Mouse (Mus musculus): Measurements from ENCODE around the gene Icos. TPM values are rescaled to one million over a fixed set of nuclear protein-coding genes. Genes with fewer than 3 reads are reported as not detected.

Gene Icos
- polyA plus RNA-seq, 1 experiment from 2014 or later: 0.13 TPM

DNA sequence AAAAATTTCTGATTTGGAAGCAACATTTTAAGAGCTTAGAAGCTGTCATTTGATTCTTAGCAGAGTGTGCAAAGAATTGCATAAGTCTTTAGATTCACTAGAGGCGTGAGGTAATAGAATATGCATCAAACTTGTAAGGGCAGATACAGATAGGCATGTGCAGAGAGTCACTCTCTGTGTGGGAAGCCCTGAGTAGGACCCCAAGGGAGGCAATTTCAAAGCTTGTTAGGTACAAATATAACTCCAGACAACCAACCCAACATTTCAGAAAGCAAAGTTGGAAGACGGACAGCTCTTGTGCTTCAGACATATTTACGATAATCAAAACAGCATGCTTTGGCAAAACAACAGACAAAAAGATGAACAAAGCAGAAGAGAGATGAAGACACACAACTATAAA lies 22.5 kb upstream of the Icos start:
- no peak overlapping the region for H3K4me2 ChIP-seq (ENCODE audit: low read depth, low read length)
- 97% methylated on average over 3 of the region's 3 CpGs for WGBS
- no peak for ATAC-seq (replicated peaks; ENCODE audit: insufficient number of reproducible peaks, low FRiP score, low TSS enrichment, low read depth)
- no peak overlapping the region for H3K9ac ChIP-seq (replicated peaks; ENCODE audit: low read length)
- no peak overlapping the region for H3K4me3 ChIP-seq (ENCODE audit: low read depth, low read length)
- H3K9me3 ChIP-seq (replicated peaks; ENCODE audit: control insufficient read depth, low read length): no peaks in the 10 kb centered on the region
- H3K27ac ChIP-seq (replicated peaks; ENCODE audit: low read depth, low read length): no peak overlapping the region
- no peaks in the 10 kb centered on the region for H3K27me3 ChIP-seq (ENCODE audit: control insufficient read depth, insufficient read depth, low read length)
- DNase-seq (ENCODE audit: low spot score): no peak
- H3K4me1 ChIP-seq (ENCODE audit: control insufficient read depth, insufficient read depth, low read length): no peaks in the 10 kb centered on the region
- H3K36me3 ChIP-seq (replicated peaks; ENCODE audit: control insufficient read depth, insufficient read depth, low read depth, low read length): no peaks in the 10 kb centered on the region

DNA sequence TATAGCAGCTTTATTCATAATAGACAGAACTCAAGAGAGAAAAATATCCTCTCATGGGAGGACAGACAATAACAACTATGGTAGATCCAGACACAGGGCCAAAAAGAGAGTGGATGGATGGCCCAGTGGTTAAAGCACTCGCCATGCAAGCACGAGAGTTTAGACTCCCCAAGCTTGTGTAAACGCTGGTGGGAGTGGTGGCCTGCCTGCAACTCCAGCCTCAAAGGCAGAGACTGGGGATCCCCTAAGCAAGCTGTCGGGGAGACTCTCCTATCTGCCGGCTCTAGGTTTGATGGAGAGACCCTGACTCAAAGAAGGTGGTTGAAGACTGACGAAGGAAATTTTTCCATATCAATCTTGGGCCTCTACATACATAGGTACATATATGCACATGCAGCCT lies 21.5 kb upstream of the Icos start:
- Histone ChIP-seq H3K4me3 (ENCODE audit: low read depth, low read length) (no peak overlapping the region), H3K9me3 (replicated peaks; ENCODE audit: control insufficient read depth, low read length) (no peaks in the 10 kb centered on the region), H3K4me1 (ENCODE audit: control insufficient read depth, insufficient read depth, low read length) (no peaks in the 10 kb centered on the region), H3K9ac (replicated peaks; ENCODE audit: low read length) (no peak overlapping the region), H3K27ac (replicated peaks; ENCODE audit: low read depth, low read length) (no peak overlapping the region), H3K36me3 (replicated peaks; ENCODE audit: control insufficient read depth, insufficient read depth, low read depth, low read length) (no peaks in the 10 kb centered on the region), H3K4me2 (ENCODE audit: low read depth, low read length) (no peak overlapping the region), H3K27me3 (ENCODE audit: control insufficient read depth, insufficient read depth, low read length) (no peaks in the 10 kb centered on the region)
- DNase-seq (ENCODE audit: low spot score) (no peak), ATAC-seq (replicated peaks; ENCODE audit: insufficient number of reproducible peaks, low FRiP score, low TSS enrichment, low read depth) (no peak)
- 87% methylated on average over 6 of the region's 6 CpGs for WGBS

DNA sequence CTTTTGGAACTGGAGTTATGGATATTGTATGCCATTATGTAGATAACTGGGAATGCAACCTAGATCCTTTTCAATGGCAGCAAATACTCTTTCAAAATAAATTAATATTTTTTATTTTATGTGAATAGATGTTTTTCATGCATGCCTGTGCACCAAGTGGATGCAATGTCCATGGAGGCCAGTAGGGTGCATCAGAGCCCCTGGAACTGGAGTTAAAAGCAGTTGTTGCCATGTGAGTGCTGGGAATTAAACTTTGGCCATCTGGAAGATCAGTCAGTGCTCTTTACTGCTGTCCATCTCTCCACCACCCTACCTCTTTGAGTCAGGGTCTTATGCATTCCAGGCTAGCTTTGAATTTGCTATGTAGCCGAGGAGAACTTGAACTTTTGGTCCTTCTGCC lies 19.4 kb upstream of the Icos start:
- no peak for DNase-seq (ENCODE audit: low spot score)
- Histone ChIP-seq H3K27me3 (ENCODE audit: control insufficient read depth, insufficient read depth, low read length) (no peaks in the 10 kb centered on the region), H3K4me3 (ENCODE audit: low read depth, low read length) (no peak overlapping the region), H3K9ac (replicated peaks; ENCODE audit: low read length) (no peak overlapping the region), H3K4me1 (ENCODE audit: control insufficient read depth, insufficient read depth, low read length) (no peaks in the 10 kb centered on the region), H3K36me3 (replicated peaks; ENCODE audit: control insufficient read depth, insufficient read depth, low read depth, low read length) (no peaks in the 10 kb centered on the region), H3K27ac (replicated peaks; ENCODE audit: low read depth, low read length) (no peak overlapping the region), H3K9me3 (replicated peaks; ENCODE audit: control insufficient read depth, low read length) (no peaks in the 10 kb centered on the region), H3K4me2 (ENCODE audit: low read depth, low read length) (no peak overlapping the region)
- 81% methylated on average over 1 of the region's 1 CpGs for WGBS
- ATAC-seq (replicated peaks; ENCODE audit: insufficient number of reproducible peaks, low FRiP score, low TSS enrichment, low read depth): no peak

- Histone ChIP-seq H3K4me3 (ENCODE audit: low read depth, low read length) (no peak overlapping the region), H3K9me3 (replicated peaks; ENCODE audit: control insufficient read depth, low read length) (no peaks in the 10 kb centered on the region), H3K4me1 (ENCODE audit: control insufficient read depth, insufficient read depth, low read length) (no peaks in the 10 kb centered on the region), H3K9ac (replicated peaks; ENCODE audit: low read length) (no peak overlapping the region), H3K36me3 (replicated peaks; ENCODE audit: control insufficient read depth, insufficient read depth, low read depth, low read length) (no peaks in the 10 kb centered on the region), H3K27ac (replicated peaks; ENCODE audit: low read depth, low read length) (no peak overlapping the region), H3K27me3 (ENCODE audit: control insufficient read depth, insufficient read depth, low read length) (no peaks in the 10 kb centered on the region), H3K4me2 (ENCODE audit: low read depth, low read length) (no peak overlapping the region)
- WGBS: 88% methylated on average over 4 of the region's 4 CpGs
- ATAC-seq (replicated peaks; ENCODE audit: insufficient number of reproducible peaks, low FRiP score, low TSS enrichment, low read depth) (no peak), DNase-seq (ENCODE audit: low spot score) (no peak)
Observed at GRCm38 (mm10) chr1:60959246-60959645, 18.5 kb upstream of the Icos start.

DNA sequence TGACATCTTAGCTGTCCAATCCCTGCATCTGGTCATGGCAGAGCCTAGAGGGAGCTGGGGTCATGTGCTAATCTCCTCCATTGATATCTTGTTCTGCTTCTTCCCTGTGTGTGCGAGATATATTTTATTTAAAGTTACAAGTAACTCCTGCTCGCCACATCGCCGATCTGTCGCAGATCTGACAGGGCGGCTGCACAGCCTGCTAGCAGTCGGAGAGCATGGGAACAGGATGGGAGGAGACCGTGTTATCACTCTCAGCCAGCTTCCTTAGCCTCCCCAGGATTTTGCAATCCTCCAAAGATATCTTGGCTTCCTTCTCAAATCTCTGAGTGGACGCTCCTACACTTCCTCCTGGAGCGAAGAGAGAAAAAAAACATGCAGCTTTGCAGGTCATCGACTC lies 17.3 kb upstream of the Icos start:
- no peak for DNase-seq (ENCODE audit: low spot score)
- ATAC-seq (replicated peaks; ENCODE audit: insufficient number of reproducible peaks, low FRiP score, low TSS enrichment, low read depth): no peak

GRCm38 (mm10) chr1:60961080-60961479 lies 16.6 kb upstream of the Icos start:
- no peak overlapping the region for H3K4me2 ChIP-seq (ENCODE audit: low read depth, low read length)
- no peaks in the 10 kb centered on the region for H3K9me3 ChIP-seq (replicated peaks; ENCODE audit: control insufficient read depth, low read length)
- H3K27me3 ChIP-seq (ENCODE audit: control insufficient read depth, insufficient read depth, low read length): no peaks in the 10 kb centered on the region
- no peak overlapping the region for H3K27ac ChIP-seq (replicated peaks; ENCODE audit: low read depth, low read length)
- H3K9ac ChIP-seq (replicated peaks; ENCODE audit: low read length): no peak overlapping the region
- WGBS: 32% methylated on average over 4 of the region's 4 CpGs
- no peaks in the 10 kb centered on the region for H3K36me3 ChIP-seq (replicated peaks; ENCODE audit: control insufficient read depth, insufficient read depth, low read depth, low read length)
- DNase-seq (ENCODE audit: low spot score) (peak; percentile 77), ATAC-seq (replicated peaks; ENCODE audit: insufficient number of reproducible peaks, low FRiP score, low TSS enrichment, low read depth) (no peak)
- no peaks in the 10 kb centered on the region for H3K4me1 ChIP-seq (ENCODE audit: control insufficient read depth, insufficient read depth, low read length)
- H3K4me3 ChIP-seq (ENCODE audit: low read depth, low read length): no peak overlapping the region

More for the DNA sequence above, 17.3 kb upstream of the Icos start:
- no peak overlapping the region for H3K4me2 ChIP-seq (ENCODE audit: low read depth, low read length)
- no peaks in the 10 kb centered on the region for H3K4me1 ChIP-seq (ENCODE audit: control insufficient read depth, insufficient read depth, low read length)
- H3K4me3 ChIP-seq (ENCODE audit: low read depth, low read length): no peak overlapping the region
- no peaks in the 10 kb centered on the region for H3K9me3 ChIP-seq (replicated peaks; ENCODE audit: control insufficient read depth, low read length)
- no peaks in the 10 kb centered on the region for H3K36me3 ChIP-seq (replicated peaks; ENCODE audit: control insufficient read depth, insufficient read depth, low read depth, low read length)
- no peaks in the 10 kb centered on the region for H3K27me3 ChIP-seq (ENCODE audit: control insufficient read depth, insufficient read depth, low read length)
- H3K9ac ChIP-seq (replicated peaks; ENCODE audit: low read length): no peak overlapping the region
- 86% methylated on average over 11 of the region's 11 CpGs for WGBS
- no peak overlapping the region for H3K27ac ChIP-seq (replicated peaks; ENCODE audit: low read depth, low read length)

DNA sequence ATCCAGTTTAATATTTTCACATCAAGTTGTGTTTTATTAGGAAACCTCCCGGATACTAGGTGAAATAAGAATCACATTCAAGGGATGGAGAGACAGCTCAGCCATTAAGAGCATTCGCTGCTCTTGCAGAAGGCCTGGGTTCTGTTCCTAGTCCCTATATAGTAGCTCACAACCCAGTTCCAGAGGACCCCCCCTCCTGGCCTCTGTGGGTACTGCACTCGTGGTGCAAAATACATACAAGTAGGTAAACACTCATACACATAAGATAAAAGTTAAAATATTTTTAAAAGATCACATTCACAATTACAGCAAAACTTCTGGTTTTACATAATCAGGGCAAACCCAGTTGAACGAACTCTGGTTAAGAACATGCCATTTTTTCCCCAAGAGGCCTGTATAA lies 15.6 kb upstream of the Icos start:
- Histone ChIP-seq H3K4me3 (ENCODE audit: low read depth, low read length) (no peak overlapping the region), H3K36me3 (replicated peaks; ENCODE audit: control insufficient read depth, insufficient read depth, low read depth, low read length) (no peaks in the 10 kb centered on the region), H3K4me1 (ENCODE audit: control insufficient read depth, insufficient read depth, low read length) (no peaks in the 10 kb centered on the region), H3K4me2 (ENCODE audit: low read depth, low read length) (no peak overlapping the region), H3K9me3 (replicated peaks; ENCODE audit: control insufficient read depth, low read length) (no peaks in the 10 kb centered on the region), H3K27ac (replicated peaks; ENCODE audit: low read depth, low read length) (no peak overlapping the region), H3K27me3 (ENCODE audit: control insufficient read depth, insufficient read depth, low read length) (no peaks in the 10 kb centered on the region), H3K9ac (replicated peaks; ENCODE audit: low read length) (no peak overlapping the region)
- ATAC-seq (replicated peaks; ENCODE audit: insufficient number of reproducible peaks, low FRiP score, low TSS enrichment, low read depth) (no peak), DNase-seq (ENCODE audit: low spot score) (no peak)
- WGBS: 89% methylated on average over 4 of the region's 4 CpGs

- DNase-seq (ENCODE audit: low spot score): no peak
- no peaks in the 10 kb centered on the region for H3K9me3 ChIP-seq (replicated peaks; ENCODE audit: control insufficient read depth, low read length)
- H3K27ac ChIP-seq (replicated peaks; ENCODE audit: low read depth, low read length): no peak overlapping the region
- no peaks in the 10 kb centered on the region for H3K36me3 ChIP-seq (replicated peaks; ENCODE audit: control insufficient read depth, insufficient read depth, low read depth, low read length)
- no peak overlapping the region for H3K9ac ChIP-seq (replicated peaks; ENCODE audit: low read length)
- no peak overlapping the region for H3K4me3 ChIP-seq (ENCODE audit: low read depth, low read length)
- ATAC-seq (replicated peaks; ENCODE audit: insufficient number of reproducible peaks, low FRiP score, low TSS enrichment, low read depth): no peak
- no peaks in the 10 kb centered on the region for H3K27me3 ChIP-seq (ENCODE audit: control insufficient read depth, insufficient read depth, low read length)
- WGBS: 36% methylated on average over 2 of the region's 2 CpGs
- H3K4me1 ChIP-seq (ENCODE audit: control insufficient read depth, insufficient read depth, low read length): no peaks in the 10 kb centered on the region
- no peak overlapping the region for H3K4me2 ChIP-seq (ENCODE audit: low read depth, low read length)
Observed at GRCm38 (mm10) chr1:60967521-60967920, 10.2 kb upstream of the Icos start.

All from embryonic facial prominence, embryonic 11.5 days (tissue).